Mouse (Mus musculus) embryonic facial prominence, embryonic 13.5 days (tissue): ENCODE measurements around the gene Ggta1. TPM values are rescaled to one million over a fixed set of nuclear protein-coding genes. Genes with fewer than 3 reads are reported as not detected.

ENCODE experiments used
- ATAC-seq: fragments of 200-750 bp; cut with Nextera tagmentation; 2 replicates; pipeline ENCODE4 v1.8.0; 2017; ENCODE audit warnings: low read depth; ENCODE audit not compliant: insufficient number of reproducible peaks, insufficient read depth, low FRiP score, low TSS enrichment
- H3K27ac ChIP-seq: fragments of 300-500 bp; sonication (generic); 2 replicates; pipeline ENCODE4 v1.5.1; 2015; ENCODE audit warnings: moderate library complexity, mild to moderate bottlenecking, inconsistent platforms
- H3K27me3 ChIP-seq: fragments of 300-500 bp; sonication (generic); 2 replicates; pipeline ENCODE4 v1.6.1; 2015; ENCODE audit warnings: mild to moderate bottlenecking, inconsistent platforms
- H3K36me3 ChIP-seq: fragments of 300-500 bp; sonication (generic); 2 replicates; pipeline ENCODE4 v1.6.1; 2015; ENCODE audit warnings: mild to moderate bottlenecking, inconsistent platforms
- H3K4me1 ChIP-seq: fragments of 300-500 bp; sonication (generic); 2 replicates; pipeline ENCODE4 v1.6.1; 2015; ENCODE audit warnings: inconsistent platforms
- H3K4me2 ChIP-seq: fragments of 300-500 bp; sonication (generic); 2 replicates; pipeline ENCODE4 v1.6.1; 2015; ENCODE audit warnings: moderate library complexity, mild to moderate bottlenecking, inconsistent platforms
- H3K4me3 ChIP-seq: fragments of 300-500 bp; sonication (generic); 2 replicates; pipeline ENCODE4 v1.5.1; 2015; ENCODE audit warnings: mild to moderate bottlenecking, inconsistent platforms
- H3K9ac ChIP-seq: fragments of 300-500 bp; sonication (generic); 2 replicates; pipeline ENCODE4 v1.6.1; 2015; ENCODE audit warnings: mild to moderate bottlenecking, inconsistent platforms
- H3K9me3 ChIP-seq: fragments of 300-500 bp; sonication (generic); 2 replicates; pipeline ENCODE4 v1.6.1; 2016; ENCODE audit warnings: inconsistent platforms
- WGBS: fragments of 180-500 bp; shearing (Covaris S2); methylation state at CpG from one replicate; pipeline ENCODE4 v1.1.7; 2015; ENCODE audit warnings: mixed read lengths; 5-methylcytosine and 5-hydroxymethylcytosine counted together
- polyA plus RNA-seq: library from polyadenylated mRNA; unstranded; fragments of >200 nt; fragmentation: Nextera tagmentation; extraction: Ambion mirVana; gene quantifications from 2 replicates; pipeline ENCODE4 v1.2.1, GENCODE M21; 2015

The Ggta1 gene
- polyA plus RNA-seq, 1 experiment from 2014 or later, result 16.7 TPM

DNA sequence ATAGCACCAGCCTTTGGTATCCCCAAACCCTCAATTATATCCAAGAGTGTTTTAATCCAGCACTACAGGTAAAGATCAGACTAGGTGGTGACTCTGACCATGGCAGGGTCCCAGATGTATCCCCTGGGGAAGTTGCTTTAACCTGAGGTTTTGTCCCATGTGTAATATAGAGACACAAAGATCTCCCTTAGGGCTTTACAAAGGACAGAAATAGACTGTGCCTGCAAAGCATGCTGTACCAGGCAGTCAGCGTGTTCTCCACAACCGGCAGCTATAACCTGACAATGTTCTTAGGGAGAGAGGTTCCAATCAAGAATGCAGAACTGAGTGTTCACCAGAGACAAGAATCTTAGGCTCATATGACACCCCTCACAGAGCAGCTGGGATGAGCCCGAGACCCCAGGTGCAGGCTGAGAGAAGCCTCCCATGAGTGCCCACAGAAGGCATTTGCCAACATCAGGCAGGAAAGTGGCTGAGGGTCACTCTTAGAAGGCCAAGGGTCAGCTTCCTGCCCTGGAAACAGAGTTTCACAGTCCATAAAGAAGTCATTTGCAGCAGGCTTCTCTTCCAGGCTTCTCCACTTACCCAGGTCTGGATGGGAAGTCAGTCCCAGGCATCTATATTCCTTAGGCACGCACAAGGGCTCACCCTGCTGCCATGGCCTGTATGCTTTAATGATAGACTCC lies 34.3 kb downstream of the Ggta1 start:
- Histone ChIP-seq H3K27me3 (no peaks in the 10 kb centered on the region), H3K27ac (no peak overlapping the region), H3K36me3 (0 out of 2 replicates have a peak, but pooled peaks cover 3% of the 10 kb centered on the region), H3K4me1 (peaks cover 30% of the 10 kb centered on the region), H3K9ac (no peak overlapping the region), H3K4me3 (no peak overlapping the region), H3K4me2 (no peak overlapping the region), H3K9me3 (no peaks in the 10 kb centered on the region)
- WGBS, result 52% methylated on average over 4 of the region's 4 CpGs
- no peak for ATAC-seq

DNA sequence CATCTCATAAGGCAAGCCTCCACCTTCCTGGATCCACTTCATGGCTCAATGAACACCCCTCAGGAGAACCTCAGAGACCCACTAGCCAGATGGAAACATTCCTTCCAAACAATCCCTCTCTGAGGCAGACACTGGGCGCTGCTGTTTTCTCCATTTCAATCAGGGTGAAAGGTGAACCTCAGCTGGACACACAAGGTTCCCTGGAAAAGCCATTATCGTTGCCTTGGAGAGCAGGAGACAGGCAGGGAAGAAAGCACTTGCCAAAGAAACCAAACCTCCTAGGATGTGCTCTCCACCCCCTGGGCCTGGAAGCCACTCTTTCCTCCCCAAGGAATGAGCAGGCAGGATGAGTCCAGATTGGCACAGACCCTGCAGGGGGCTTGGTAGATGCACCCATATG lies 35.5 kb downstream of the Ggta1 start:
- WGBS, result 34% methylated on average over 2 of the region's 2 CpGs

DNA sequence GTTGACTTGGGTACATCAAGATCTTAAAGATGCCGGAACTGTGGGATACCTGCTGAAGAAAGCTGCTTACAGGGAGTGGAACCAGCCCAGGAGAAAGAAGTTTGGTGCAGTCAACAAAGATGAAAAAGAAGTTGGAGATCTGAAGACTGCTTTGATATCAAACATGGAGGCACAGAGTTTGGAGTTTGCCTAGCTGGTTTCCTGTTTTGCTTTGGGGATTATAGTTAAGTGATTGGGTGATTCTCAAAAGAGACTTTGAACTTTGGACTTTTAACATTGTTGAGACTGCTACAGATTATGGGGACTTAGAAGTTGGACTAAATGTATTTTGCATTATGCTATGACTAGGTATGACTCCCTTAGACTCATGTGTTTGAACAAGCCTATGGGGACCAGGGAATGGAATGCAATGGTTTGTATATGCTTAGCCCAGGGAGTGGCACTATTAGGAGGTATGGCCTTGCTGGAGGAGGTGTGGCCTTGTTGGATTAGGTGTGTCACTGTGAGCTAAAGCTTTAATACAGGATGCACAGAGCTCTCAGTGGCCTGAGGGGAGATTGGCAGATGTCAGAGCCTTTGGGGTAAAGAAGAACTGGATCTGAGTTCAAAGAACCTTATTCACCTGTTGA lies 39.2 kb downstream of the Ggta1 start:
- H3K27ac ChIP-seq, result no peak overlapping the region
- peaks cover 5% of the 10 kb centered on the region for H3K4me1 ChIP-seq
- ATAC-seq, result no peak
- no peak overlapping the region for H3K4me2 ChIP-seq
- 95% methylated on average over 1 of the region's 1 CpGs for WGBS
- H3K36me3 ChIP-seq, result peaks cover 26% of the 10 kb centered on the region
- no peak overlapping the region for H3K9ac ChIP-seq
- H3K4me3 ChIP-seq, result no peak overlapping the region
- peaks cover 7% of the 10 kb centered on the region; the same call in 1 of the 2 replicates for H3K9me3 ChIP-seq
- H3K27me3 ChIP-seq, result no peaks in the 10 kb centered on the region

More for the DNA sequence above, 35.5 kb downstream of the Ggta1 start:
- peaks cover 19% of the 10 kb centered on the region for H3K4me1 ChIP-seq
- no peak overlapping the region for H3K4me2 ChIP-seq
- H3K4me3 ChIP-seq, result no peak overlapping the region
- H3K9ac ChIP-seq, result no peak overlapping the region
- no peaks in the 10 kb centered on the region for H3K27me3 ChIP-seq
- ATAC-seq, result no peak
- 0 out of 2 replicates have a peak, but pooled peaks cover 3% of the 10 kb centered on the region for H3K36me3 ChIP-seq
- no peaks in the 10 kb centered on the region for H3K9me3 ChIP-seq
- H3K27ac ChIP-seq, result no peak overlapping the region

DNA sequence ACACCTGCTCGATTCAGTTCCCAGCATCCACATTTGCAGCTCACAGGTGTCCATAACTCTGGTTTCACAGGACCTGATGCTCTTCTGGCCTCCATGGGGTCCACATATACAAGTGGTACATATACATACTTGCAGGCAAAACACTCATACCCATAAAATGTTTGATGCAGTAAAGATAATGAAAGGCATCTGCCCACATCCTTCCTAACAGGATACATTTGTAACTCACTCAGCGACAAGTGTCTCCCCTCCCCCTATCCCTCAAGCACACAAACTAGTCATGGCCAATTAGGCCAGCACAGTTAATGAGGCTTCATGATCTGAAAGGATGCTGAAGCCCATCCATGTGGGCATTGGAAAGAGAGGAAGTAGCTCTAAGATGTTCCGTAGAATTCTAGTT lies 40.6 kb downstream of the Ggta1 start:
- H3K4me3 ChIP-seq, result no peak overlapping the region
- peaks cover 5% of the 10 kb centered on the region for H3K4me1 ChIP-seq
- H3K9me3 ChIP-seq, result peaks cover 8% of the 10 kb centered on the region; the same call in 1 of the 2 replicates
- no peak overlapping the region for H3K27ac ChIP-seq
- no peak overlapping the region for H3K4me2 ChIP-seq
- peaks cover 27% of the 10 kb centered on the region for H3K36me3 ChIP-seq
- no peak for ATAC-seq
- no peaks in the 10 kb centered on the region for H3K27me3 ChIP-seq
- no peak overlapping the region for H3K9ac ChIP-seq
- WGBS, result 77% methylated on average over 3 of the region's 3 CpGs

DNA sequence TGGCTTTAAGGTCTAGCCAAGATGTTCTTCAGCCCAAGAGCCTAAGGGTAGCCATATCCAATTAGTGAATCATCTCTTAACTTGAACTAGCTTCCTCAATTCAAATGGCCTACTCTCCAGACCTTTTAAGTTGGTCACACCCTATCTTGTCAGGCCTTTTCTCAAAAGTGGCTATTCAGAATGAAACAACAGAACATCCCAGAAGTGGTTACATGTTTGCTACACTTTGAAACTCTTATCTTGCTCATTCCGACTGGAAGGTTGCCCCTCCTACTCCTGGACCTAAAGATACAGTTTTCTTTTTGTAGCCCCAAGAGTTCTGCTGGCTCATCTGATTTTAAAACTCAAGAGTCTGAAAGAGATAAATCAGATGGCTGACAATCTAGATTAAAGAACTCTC lies 42.4 kb downstream of the Ggta1 start:
- H3K36me3 ChIP-seq, result peaks cover 27% of the 10 kb centered on the region
- H3K27me3 ChIP-seq, result no peaks in the 10 kb centered on the region
- peaks cover 5% of the 10 kb centered on the region for H3K4me1 ChIP-seq
- no peak overlapping the region for H3K27ac ChIP-seq
- WGBS, result 73% methylated on average over 1 of the region's 1 CpGs
- H3K4me2 ChIP-seq, result no peak overlapping the region
- H3K9ac ChIP-seq, result no peak overlapping the region
- H3K9me3 ChIP-seq, result peaks cover 8% of the 10 kb centered on the region; the same call in 1 of the 2 replicates
- no peak for ATAC-seq
- no peak overlapping the region for H3K4me3 ChIP-seq

DNA sequence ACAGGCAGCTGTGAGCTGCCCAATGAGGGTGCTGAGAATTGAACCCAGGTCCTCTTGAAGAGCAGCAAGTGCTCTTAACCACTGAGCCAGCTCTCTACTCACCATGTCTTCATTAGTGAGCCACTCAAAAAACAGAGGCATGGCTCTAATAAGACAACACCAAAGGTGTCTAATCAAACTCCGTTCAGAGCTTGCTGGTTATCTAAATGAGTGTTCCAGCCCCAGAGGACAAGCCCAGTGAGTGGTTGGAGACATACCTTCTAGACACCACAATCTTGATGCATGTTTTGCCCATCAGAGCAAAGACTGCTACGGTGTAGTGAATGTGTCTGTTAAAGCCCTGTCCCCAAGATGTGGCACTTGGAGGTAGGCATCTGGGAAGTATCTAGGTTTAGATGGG lies 43.4 kb downstream of the Ggta1 start:
- peaks cover 8% of the 10 kb centered on the region; the same call in 1 of the 2 replicates for H3K9me3 ChIP-seq
- H3K4me3 ChIP-seq, result no peak overlapping the region
- no peak for ATAC-seq
- H3K27me3 ChIP-seq, result no peaks in the 10 kb centered on the region
- peaks cover 27% of the 10 kb centered on the region for H3K36me3 ChIP-seq
- H3K4me1 ChIP-seq, result peaks cover 5% of the 10 kb centered on the region
- WGBS, result 93% methylated on average over 2 of the region's 2 CpGs
- H3K27ac ChIP-seq, result no peak overlapping the region
- no peak overlapping the region for H3K4me2 ChIP-seq
- no peak overlapping the region for H3K9ac ChIP-seq

DNA sequence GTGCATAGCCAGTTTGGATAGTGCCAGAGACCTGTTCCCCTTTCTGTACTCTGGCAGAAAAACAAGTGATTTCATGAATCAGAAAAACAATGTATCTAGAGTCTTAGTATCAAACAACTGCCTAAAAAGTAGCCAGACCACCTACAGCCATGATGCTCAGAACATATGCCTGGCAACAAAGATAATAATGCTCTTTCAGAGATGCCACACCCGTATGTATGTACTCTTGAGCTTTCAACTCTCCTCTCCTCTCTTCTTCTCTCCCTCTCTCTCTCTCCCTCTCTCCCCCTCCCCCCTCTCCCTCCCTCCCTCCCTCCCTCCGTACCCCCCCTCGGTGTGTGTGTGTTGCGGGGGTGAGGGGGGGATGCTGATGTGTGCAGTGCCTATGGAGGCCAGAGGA lies 43.8 kb downstream of the Ggta1 start:
- peaks cover 5% of the 10 kb centered on the region for H3K4me1 ChIP-seq
- no peaks in the 10 kb centered on the region for H3K27me3 ChIP-seq
- no peak overlapping the region for H3K27ac ChIP-seq
- H3K4me2 ChIP-seq, result no peak overlapping the region
- H3K36me3 ChIP-seq, result peaks cover 24% of the 10 kb centered on the region
- H3K4me3 ChIP-seq, result no peak overlapping the region
- 95% methylated on average over 4 of the region's 4 CpGs for WGBS
- H3K9ac ChIP-seq, result no peak overlapping the region
- no peak for ATAC-seq
- H3K9me3 ChIP-seq, result peaks cover 8% of the 10 kb centered on the region; the same call in 1 of the 2 replicates

DNA sequence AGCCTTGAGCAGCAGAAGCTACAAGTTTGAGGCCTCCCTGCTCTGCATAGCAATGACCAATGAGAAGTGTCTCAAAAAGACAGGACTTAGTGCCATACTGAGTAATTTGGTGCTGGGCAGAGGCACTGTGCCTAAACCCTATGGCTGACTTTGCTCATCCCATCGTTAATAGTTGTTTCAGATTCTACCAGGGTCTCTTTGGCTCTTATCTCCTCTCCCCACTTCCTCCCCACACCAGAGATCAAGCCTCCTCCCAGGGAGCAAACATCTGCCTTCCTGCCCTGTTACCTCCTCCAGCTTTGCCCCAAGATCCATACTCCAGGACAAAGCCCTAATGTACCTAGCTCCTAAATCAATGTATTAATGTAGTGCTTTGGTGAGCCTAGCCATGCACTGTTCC lies 45.8 kb downstream of the Ggta1 start:
- peaks cover under 1% of the 10 kb centered on the region; the same call in 1 of the 2 replicates for H3K4me1 ChIP-seq
- H3K4me3 ChIP-seq, result no peak overlapping the region
- H3K36me3 ChIP-seq, result peaks cover 24% of the 10 kb centered on the region
- H3K27me3 ChIP-seq, result no peaks in the 10 kb centered on the region
- no peak overlapping the region for H3K9ac ChIP-seq
- no peak overlapping the region for H3K27ac ChIP-seq
- H3K4me2 ChIP-seq, result no peak overlapping the region
- no peak for ATAC-seq
- 84% methylated on average over 1 of the region's 1 CpGs for WGBS
- H3K9me3 ChIP-seq, result peaks cover 8% of the 10 kb centered on the region; the same call in 1 of the 2 replicates

DNA sequence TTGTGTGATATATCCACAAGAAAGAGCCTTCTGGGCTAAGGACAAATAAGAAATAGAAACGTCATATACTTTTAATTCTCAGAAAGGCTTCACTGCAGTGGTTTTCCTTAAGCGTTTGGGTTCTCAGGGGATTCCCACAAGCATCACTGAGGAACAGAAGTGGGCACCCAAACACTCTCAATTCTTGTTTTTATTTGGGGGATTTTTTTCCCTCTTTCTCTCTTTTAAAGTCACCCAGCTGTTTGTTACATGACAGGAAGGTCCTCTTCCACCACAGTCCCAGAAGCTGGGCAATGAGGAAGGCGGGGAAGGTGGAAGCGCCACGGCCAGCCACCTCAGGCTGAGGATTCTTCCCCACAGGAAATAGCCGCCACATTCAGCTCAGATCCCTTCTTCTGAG lies 46.6 kb downstream of the Ggta1 start:
- H3K4me2 ChIP-seq, result no peak overlapping the region
- no peaks in the 10 kb centered on the region for H3K4me1 ChIP-seq
- ATAC-seq, result no peak

DNA sequence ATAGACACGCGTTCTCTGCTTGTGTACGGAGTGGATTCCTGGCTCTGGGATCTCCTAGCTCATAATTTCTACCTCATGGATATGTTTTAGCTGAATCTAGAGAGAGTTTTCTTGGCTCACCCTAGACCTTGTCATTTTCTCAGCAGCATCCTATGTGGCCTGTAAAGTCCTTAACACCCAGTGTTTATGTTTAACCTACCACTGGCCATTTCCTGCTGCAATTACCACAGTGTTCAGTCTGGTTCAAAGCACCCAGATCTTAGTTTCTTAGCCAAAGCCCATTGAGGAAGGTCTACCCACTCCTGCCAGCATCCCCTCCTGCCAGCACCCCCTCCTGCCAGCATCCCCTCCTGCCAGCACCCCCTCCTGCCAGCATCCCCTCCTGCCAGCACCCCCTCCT lies 50.2 kb downstream of the Ggta1 start:
- H3K27ac ChIP-seq, result no peak overlapping the region
- H3K9ac ChIP-seq, result no peak overlapping the region
- 93% methylated on average over 3 of the region's 3 CpGs for WGBS

More for the DNA sequence above, 46.6 kb downstream of the Ggta1 start:
- no peaks in the 10 kb centered on the region for H3K27me3 ChIP-seq
- WGBS, result 82% methylated on average over 6 of the region's 6 CpGs
- H3K36me3 ChIP-seq, result peaks cover 19% of the 10 kb centered on the region
- no peak overlapping the region for H3K4me3 ChIP-seq
- no peak overlapping the region for H3K27ac ChIP-seq
- H3K9ac ChIP-seq, result no peak overlapping the region
- H3K9me3 ChIP-seq, result peaks cover 8% of the 10 kb centered on the region; the same call in 1 of the 2 replicates

DNA sequence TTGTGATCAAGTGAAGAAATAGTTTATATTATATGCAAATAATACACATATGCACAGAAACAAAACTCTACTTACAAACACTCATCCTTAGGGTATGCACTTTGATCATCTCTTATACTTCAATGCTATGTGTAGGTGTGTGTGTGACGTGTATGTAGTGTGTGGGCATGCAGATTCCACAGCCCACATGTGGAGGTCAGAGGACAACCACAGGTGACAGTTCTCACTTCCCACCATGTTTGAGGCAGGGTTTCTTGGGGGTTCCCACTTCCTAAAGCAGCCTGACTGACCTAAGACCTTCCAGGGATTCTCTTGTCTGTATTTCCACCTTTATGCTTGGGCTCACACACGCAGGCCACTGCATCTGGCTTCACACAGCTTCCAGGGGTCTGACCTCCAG lies 50.8 kb downstream of the Ggta1 start:
- WGBS, result 82% methylated on average over 2 of the region's 2 CpGs
- Histone ChIP-seq H3K36me3 (peaks cover 6% of the 10 kb centered on the region; the same call in 1 of the 2 replicates), H3K27ac (no peak overlapping the region), H3K4me2 (no peak overlapping the region), H3K9ac (no peak overlapping the region), H3K27me3 (no peaks in the 10 kb centered on the region), H3K4me1 (no peaks in the 10 kb centered on the region), H3K9me3 (no peaks in the 10 kb centered on the region), H3K4me3 (no peak overlapping the region)
- ATAC-seq, result no peak

More for the DNA sequence above, 50.2 kb downstream of the Ggta1 start:
- ATAC-seq, result no peak
- Histone ChIP-seq H3K27me3 (no peaks in the 10 kb centered on the region), H3K9me3 (no peaks in the 10 kb centered on the region), H3K4me3 (no peak overlapping the region), H3K4me2 (no peak overlapping the region), H3K4me1 (no peaks in the 10 kb centered on the region), H3K36me3 (peaks cover 5% of the 10 kb centered on the region; the same call in 1 of the 2 replicates)

DNA sequence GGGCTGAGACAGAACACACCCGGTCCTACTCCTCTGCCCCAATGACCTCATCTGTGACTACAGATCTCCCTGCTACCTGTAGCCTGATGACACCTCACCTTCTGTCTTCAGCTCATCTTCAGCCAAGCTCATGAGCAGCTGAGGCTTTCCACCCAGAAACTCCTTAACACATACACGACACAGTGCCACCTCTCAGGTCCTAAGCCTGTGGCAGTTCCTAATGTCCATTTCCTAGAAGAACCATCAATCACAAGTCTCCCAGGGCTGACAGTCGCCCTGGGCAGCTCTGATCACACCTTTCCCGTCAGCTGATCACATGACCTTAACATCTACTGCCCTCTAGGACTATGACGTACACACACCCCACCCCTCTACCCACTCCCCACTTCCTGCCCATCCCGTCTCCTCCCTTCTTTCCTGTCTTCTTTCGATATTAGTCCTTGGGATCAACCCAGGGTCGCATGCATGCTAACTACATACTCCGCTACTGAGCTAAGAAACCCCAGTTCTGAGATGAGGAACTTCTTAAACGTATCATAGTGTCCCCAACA lies 51.3 kb downstream of the Ggta1 start:
- H3K27ac ChIP-seq, result no peak overlapping the region
- H3K9me3 ChIP-seq, result no peaks in the 10 kb centered on the region
- 69% methylated on average over 10 of the region's 10 CpGs for WGBS
- H3K4me3 ChIP-seq, result no peak overlapping the region
- H3K4me1 ChIP-seq, result no peaks in the 10 kb centered on the region
- H3K9ac ChIP-seq, result no peak overlapping the region
- no peak for ATAC-seq
- H3K27me3 ChIP-seq, result no peaks in the 10 kb centered on the region
- no peak overlapping the region for H3K4me2 ChIP-seq
- H3K36me3 ChIP-seq, result peaks cover 6% of the 10 kb centered on the region; the same call in 1 of the 2 replicates
